Mouse (Mus musculus) monocyte, adult 2 months (primary cell): ENCODE data around the gene Ang.

Experiments used
- DNase-seq, 2 experiments: peaks; one replicate each; pipeline ENCODE4 v3.0.0; 2022; ENCODE audit warnings: low spot score in 2 of 2, low read depth in 1 of 2

Gene Ang

GRCm38 (mm10) chr14:51088166-51088969 is 2.6 kb upstream of the Ang start:
- peak in 1 of 2 experiments; percentile 71 for DNase-seq

GRCm38 (mm10) chr14:51088970-51089673 is 1.8 kb upstream of the Ang start:
- DNase-seq: peak; percentile 92 to 96

- peak in 1 of 2 experiments; percentile 19 for DNase-seq
These were observed 1.3 kb upstream of the Ang start for GRCm38 (mm10) chr14:51089674-51090076.

DNA sequence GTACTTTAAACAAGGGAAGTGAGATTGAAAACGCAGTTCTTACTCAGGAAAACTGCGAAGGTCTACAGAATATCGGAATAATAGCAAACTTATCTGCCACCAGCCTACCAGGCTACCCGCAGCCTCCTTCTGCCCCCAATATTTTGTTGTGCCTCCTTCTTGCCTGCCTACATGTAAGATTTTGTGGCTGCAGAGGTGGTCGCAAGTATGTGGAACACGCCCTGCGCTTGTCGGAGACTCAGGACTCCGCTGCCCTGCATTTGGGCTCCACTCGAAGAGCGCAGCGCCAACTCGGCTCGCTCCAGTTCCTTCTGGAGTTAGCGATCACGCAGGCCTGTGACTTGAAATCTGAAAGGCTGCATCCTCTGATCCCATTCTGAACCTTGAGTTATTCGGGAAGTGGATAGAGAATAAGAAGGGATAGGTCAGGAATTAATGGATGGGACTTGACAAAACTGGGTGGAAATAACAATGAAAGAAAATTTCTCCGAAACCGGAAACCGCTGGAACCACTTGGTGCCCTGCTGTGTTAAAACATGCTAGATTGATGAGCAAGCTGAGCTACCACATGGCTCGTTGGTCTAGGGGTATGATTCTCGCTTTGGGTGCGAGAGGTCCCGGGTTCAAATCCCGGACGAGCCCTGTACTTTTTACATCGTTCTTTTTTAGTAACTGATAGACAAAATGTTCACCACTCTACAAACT is 721 bp upstream of the Ang start:
- peak; percentile 55 to 80 for DNase-seq

GRCm38 (mm10) chr14:51092073-51092620 is 1.2 kb downstream of the Ang start:
- no peak for DNase-seq

DNA sequence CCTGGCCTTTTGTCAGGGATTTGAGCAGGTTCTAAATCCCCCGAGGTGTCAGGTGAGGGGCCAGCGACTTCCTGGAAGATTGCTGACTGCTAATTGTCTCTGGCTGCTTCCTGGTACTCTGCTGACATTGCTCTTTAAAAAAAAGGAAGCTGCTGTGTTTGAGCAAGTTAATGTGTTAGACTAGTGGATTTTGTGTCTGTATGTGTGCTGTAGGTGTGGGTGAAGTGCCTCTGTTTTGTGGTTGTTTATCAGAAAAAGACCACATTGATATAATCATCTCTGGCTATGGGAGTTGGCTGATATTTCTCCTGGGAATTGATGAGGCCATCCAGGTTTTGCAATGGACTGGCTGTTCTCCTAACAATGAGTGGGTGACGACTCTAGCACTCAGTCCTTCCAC is 2.5 kb downstream of the Ang start:
- DNase-seq: no peak

DNA sequence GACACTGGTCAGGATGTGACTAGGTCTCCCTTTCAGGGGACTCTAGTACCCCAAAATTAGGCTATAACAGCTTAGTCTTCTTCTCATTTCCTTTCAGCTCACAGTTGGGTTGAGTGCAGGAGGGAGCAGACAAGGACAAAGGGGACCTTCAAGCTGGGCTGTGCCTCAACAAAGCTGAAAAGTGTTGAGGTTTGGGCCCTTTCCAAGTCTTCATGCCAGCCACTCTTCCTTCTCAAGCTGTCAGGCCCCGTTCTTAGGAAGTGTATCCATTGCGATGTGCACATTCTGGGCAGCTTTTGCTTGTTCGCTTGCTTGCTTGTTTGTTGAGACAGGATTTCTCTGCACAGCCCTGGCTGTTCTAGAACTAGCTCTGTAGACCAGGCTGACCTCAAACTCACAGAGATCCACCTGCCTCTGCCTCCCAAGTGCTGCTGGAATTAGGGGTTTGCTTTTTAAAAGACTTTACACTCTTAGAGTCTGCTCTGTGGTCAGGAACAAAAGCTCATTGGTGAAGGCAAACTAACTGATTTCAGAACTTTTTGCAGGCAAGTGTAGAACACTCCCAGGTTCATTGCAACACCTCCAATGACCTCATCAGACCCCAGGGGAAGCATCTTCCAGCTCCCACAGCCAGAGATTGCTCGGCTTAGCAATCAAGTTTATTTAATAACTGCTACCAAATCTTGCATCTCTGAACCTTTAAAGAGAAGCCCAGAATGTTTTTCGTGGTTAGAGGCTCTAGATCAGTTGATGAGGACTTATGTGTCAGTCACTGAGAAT is 3.3 kb downstream of the Ang start:
- no peak for DNase-seq

- DNase-seq: no peak
These were observed 4.0 kb downstream of the Ang start for GRCm38 (mm10) chr14:51094921-51095320.

- DNase-seq: no peak
These were observed 5.0 kb downstream of the Ang start for GRCm38 (mm10) chr14:51095736-51096524.

GRCm38 (mm10) chr14:51098300-51098699 is 7.3 kb downstream of the Ang start:
- DNase-seq: peak in 1 of 2 experiments; percentile 54

DNA sequence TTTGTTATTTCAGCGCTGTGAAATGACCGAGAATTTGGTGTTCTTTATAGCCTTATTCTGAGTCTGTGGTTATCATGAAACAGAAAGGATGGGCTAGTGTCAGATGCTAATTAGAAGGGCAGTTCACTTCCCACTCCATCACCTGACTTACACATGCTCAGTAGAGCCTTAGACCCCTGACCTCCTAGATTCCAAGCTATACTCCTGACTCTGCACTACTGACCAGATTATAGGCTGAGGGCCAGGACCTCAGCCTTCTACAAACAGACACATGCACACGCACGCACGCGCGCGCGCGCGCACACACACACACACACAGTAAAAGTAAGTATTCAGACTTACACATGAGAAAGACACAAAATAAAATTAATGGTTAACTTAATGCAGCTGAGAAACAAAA is 8.0 kb downstream of the Ang start:
- no peak for DNase-seq

GRCm38 (mm10) chr14:51101284-51101683 is 10.3 kb downstream of the Ang start:
- no peak for DNase-seq

DNA sequence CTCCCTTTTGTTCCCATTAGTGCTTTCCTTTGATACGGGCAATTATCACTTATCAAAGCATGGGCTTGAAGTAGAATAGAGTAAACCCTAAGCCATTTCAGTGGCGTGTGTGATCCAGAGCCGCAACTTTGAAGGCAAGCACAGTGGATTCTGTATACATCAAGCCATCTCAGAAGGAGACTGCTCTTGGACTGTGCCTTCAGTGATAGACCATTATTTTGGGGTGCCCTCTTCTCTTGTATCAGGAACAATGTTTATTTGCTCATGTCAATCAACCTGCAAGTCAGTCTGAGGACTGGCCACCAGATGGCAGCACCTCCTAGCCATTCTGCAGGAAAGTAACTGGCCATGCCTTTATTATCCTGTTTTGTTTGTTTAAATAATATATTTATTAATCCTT is 12.3 kb downstream of the Ang start:
- DNase-seq: peak in 1 of 2 experiments; percentile 48

- DNase-seq: no peak
These were observed 13.4 kb downstream of the Ang start for GRCm38 (mm10) chr14:51104366-51104765.

- DNase-seq: no peak
These were observed 15.6 kb downstream of the Ang start for GRCm38 (mm10) chr14:51106449-51106967.

- DNase-seq: no peak
These were observed 21.0 kb downstream of the Ang start for GRCm38 (mm10) chr14:51111966-51112365.

- no peak for DNase-seq
These were observed 22.5 kb downstream of the Ang start for GRCm38 (mm10) chr14:51113476-51113875.

DNA sequence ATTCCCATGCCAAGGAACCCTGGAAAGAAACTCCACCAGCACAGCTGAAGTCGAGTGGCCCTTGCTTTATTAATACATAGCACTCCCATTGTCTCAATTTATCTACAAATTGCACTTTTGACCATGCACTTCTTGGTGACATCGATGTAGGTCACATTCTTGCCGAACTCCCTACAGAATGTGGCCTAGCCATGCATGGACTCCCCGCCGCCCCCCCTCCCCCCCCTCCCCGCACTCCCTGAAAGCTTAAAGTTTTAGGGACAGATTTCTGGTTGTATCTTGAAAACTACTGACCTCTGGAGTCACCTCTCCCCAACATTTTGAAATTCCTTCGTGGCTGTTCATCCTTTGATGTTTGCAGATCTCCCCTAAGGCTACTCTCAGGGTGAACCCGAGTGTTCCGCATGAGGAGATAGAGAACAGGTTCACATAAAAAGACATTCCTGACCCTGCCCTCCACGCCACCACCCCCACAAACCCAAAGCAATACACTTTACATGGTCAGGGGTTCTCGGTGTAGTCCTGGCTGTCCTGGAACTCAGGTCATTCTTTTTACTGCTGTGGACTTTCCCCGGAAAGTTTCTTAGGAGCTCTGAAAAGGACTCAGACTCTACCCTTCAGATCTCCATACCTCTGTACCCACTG is 23.1 kb downstream of the Ang start, which contains the start of gene Eddm3b:
Eddm3b (plus strand) TSS at position 511 of the 645 bp plus-strand sequence.
- no peak for DNase-seq

- no peak for DNase-seq
These were observed 34.7 kb downstream of the Ang start for GRCm38 (mm10) chr14:51125684-51126083.
